Mouse (Mus musculus) embryonic stem cell, embryonic (primary cell): ENCODE measurements at regions not wholly inside any gene's neighbourhood (a gene's known extent, or its start where the extent isn't known, plus 50 kb on each side); places are given as distances from the start of the nearest gene placed in this dataset.

Experiments
- CTCF ChIA-PET, 4 experiments: fragments of 300-600 bp in 2 of 4; fragments of 350-600 bp in 2 of 4; sonication (Branson Sonifier 250); formaldehyde crosslinking; loops; one replicate each; lab custom pipeline; 2022; ENCODE audit warnings: inconsistent platforms in 2 of 4; lab: Charles Lee
- POLR2A ChIA-PET, 4 experiments: fragments of 300-600 bp in 2 of 4; fragments of 350-600 bp in 2 of 4; sonication (Branson Sonifier 250); formaldehyde crosslinking; loops; one replicate each; lab custom pipeline; 2022; ENCODE audit warnings: antibody characterized with exemption in 4 of 4, inconsistent platforms in 1 of 4; lab: Charles Lee

- ChIA-PET POLR2A (no interaction called here), CTCF (interaction anchor here in 1 of 4 experiments (1.3 kb wide), 1 partner anchor 21 kb away, joined by 3 read pairs; no protein-coding TSS in a partner anchor)
Observed at GRCm38 (mm10) chr5:106276186-106276585, 181.8 kb downstream of the Barhl2 start.

GRCm38 (mm10) chr5:106274617-106275016, 183.3 kb downstream of the Barhl2 start:
- ChIA-PET CTCF (interaction anchor here (0.5 to 1.8 kb wide), 16 partner anchors 9 to 566 kb away, joined by 3 to 7 read pairs (median 3); no protein-coding TSS in a partner anchor), POLR2A (interaction anchor here in 1 of 4 experiments (1.0 kb wide), 1 partner anchor 15 kb away, joined by 3 read pairs; no protein-coding TSS in a partner anchor)

- ChIA-PET POLR2A (no interaction called here), CTCF (no interaction called here)
Observed at GRCm38 (mm10) chr5:106264536-106264935, 193.4 kb downstream of the Barhl2 start.

- CTCF ChIA-PET: no interaction called here
- POLR2A ChIA-PET: no interaction called here
Observed at GRCm38 (mm10) chr5:106257179-106257578, 200.8 kb downstream of the Barhl2 start.

- CTCF ChIA-PET: no interaction called here
- POLR2A ChIA-PET: no interaction called here
Observed at GRCm38 (mm10) chr5:106229154-106229553, 228.8 kb downstream of the Barhl2 start.

GRCm38 (mm10) chr5:106224141-106224540, 233.8 kb downstream of the Barhl2 start:
- ChIA-PET CTCF (interaction anchor here in 1 of 4 experiments (0.7 kb wide), 1 partner anchor 18 kb away, joined by 4 read pairs; no protein-coding TSS in a partner anchor), POLR2A (no interaction called here)

- ChIA-PET CTCF (interaction anchor here in 1 of 4 experiments (0.6 kb wide), 1 partner anchor 1204 kb away, joined by 3 read pairs; no protein-coding TSS in a partner anchor), POLR2A (no interaction called here)
Observed at GRCm38 (mm10) chr5:106209543-106209942, 248.4 kb downstream of the Barhl2 start.

- ChIA-PET POLR2A (no interaction called here), CTCF (no interaction called here)
Observed at GRCm38 (mm10) chr5:106207706-106208105, 250.3 kb downstream of the Barhl2 start.

GRCm38 (mm10) chr5:106205724-106206123, 252.2 kb downstream of the Barhl2 start:
- CTCF ChIA-PET: interaction anchor here in 1 of 4 experiments (0.5 to 0.6 kb wide), 2 partner anchors 121 to 219 kb away, joined by 3 read pairs; no protein-coding TSS in a partner anchor

GRCm38 (mm10) chr5:106200631-106201030, 257.3 kb downstream of the Barhl2 start:
- ChIA-PET CTCF (interaction anchor here in 1 of 4 experiments (0.6 kb wide), 1 partner anchor 23 kb away, joined by 3 read pairs; no protein-coding TSS in a partner anchor), POLR2A (no interaction called here)

More at GRCm38 (mm10) chr5:106205724-106206123, 252.2 kb downstream of the Barhl2 start:
- POLR2A ChIA-PET: no interaction called here

- ChIA-PET CTCF (no interaction called here), POLR2A (interaction anchor here in 1 of 4 experiments (0.6 kb wide), 1 partner anchor 238 kb away, joined by 4 read pairs; no protein-coding TSS in a partner anchor)
Observed at GRCm38 (mm10) chr5:106199061-106199460, 258.9 kb downstream of the Barhl2 start.

- ChIA-PET CTCF (no interaction called here), POLR2A (no interaction called here)
Observed at GRCm38 (mm10) chr5:106191141-106191540, 266.8 kb downstream of the Barhl2 start.

GRCm38 (mm10) chr5:106181726-106182125, 276.2 kb downstream of the Barhl2 start:
- POLR2A ChIA-PET: interaction anchor here in 1 of 4 experiments (0.5 kb wide), 1 partner anchor 115 kb away, joined by 8 read pairs; no protein-coding TSS in a partner anchor
- CTCF ChIA-PET: no interaction called here

GRCm38 (mm10) chr5:106172162-106172561, 285.8 kb downstream of the Barhl2 start:
- POLR2A ChIA-PET: no interaction called here

GRCm38 (mm10) chr5:106170405-106170804, 287.6 kb downstream of the Barhl2 start:
- ChIA-PET CTCF (no interaction called here), POLR2A (no interaction called here)

More at GRCm38 (mm10) chr5:106172162-106172561, 285.8 kb downstream of the Barhl2 start:
- CTCF ChIA-PET: no interaction called here

GRCm38 (mm10) chr5:106167556-106167955, 290.4 kb downstream of the Barhl2 start:
- ChIA-PET POLR2A (no interaction called here), CTCF (no interaction called here)

GRCm38 (mm10) chr5:106166266-106166665, 289.9 kb downstream of the Zfp326 start:
- ChIA-PET POLR2A (no interaction called here), CTCF (interaction anchor here in 1 of 4 experiments (0.6 kb wide), 1 partner anchor 117 kb away, joined by 3 read pairs; no protein-coding TSS in a partner anchor)

- POLR2A ChIA-PET: no interaction called here
- CTCF ChIA-PET: interaction anchor here in 1 of 4 experiments (0.6 kb wide), 1 partner anchor 356 kb away, joined by 3 read pairs; no protein-coding TSS in a partner anchor
Observed at GRCm38 (mm10) chr5:106164190-106164589, 287.8 kb downstream of the Zfp326 start.

GRCm38 (mm10) chr5:106162981-106163653, 286.8 kb downstream of the Zfp326 start:
- CTCF ChIA-PET: no interaction called here
- POLR2A ChIA-PET: no interaction called here

- CTCF ChIA-PET: no interaction called here
- POLR2A ChIA-PET: no interaction called here
Observed at GRCm38 (mm10) chr5:106139109-106139508, 262.7 kb downstream of the Zfp326 start.
